Mouse (Mus musculus) heart, postnatal 14 days (tissue): Measurements from ENCODE around the gene Slc25a35. TPM values are rescaled to one million over a fixed set of nuclear protein-coding genes. Genes with fewer than 3 reads are reported as not detected.
"Not testable (repeated sequence)": the region's sequence is repeated elsewhere in the genome, so short reads cannot be mapped to it uniquely, and the experiment has no call there.

ENCODE experiments used
- DNase-seq, 2 experiments: peaks; one replicate each; pipeline ENCODE4 v3.0.0; 2021 to 2022
- intact Hi-C: fragments of 180-260 bp; cut with DNase I; formaldehyde crosslinking; loops from one replicate; pipeline ENCODE4 v1.15.1; 2025
- microRNA-seq, 2 experiments: library from miRNA; unstranded; fragments of <30 nt; microRNA quantifications; one replicate each; pipeline ENCODE4 v1.2.0; 2021 to 2022
- total RNA-seq, 2 experiments: library from RNA; stranded (reverse); gene quantifications; 2 replicates each; pipeline ENCODE4 v1.2.3; 2021

Gene Slc25a35
- total RNA-seq, 2 experiments from 2014 or later, result 4.5 to 5.5 TPM

DNA sequence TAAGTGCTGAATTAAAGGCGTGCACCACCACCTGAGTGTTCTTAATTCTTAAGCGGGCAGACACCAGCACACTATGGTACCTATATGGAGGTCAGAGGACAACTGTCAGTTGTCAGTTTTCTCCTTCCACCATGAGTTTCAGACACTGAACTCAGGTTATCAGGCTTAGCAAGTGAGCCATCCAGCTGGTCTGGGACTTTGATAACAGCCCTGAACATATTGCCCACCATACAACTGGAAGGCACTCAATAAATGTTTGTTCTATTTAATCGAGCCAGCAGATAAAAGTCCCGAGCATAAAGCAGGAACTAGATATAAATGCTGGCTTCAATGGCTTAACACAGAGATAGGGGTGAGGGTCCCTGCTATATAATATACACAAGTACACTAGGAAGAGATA lies 29.1 kb downstream of the Slc25a35 start:
- DNase-seq, result no peak
- intact Hi-C loops, result no loop called here

DNA sequence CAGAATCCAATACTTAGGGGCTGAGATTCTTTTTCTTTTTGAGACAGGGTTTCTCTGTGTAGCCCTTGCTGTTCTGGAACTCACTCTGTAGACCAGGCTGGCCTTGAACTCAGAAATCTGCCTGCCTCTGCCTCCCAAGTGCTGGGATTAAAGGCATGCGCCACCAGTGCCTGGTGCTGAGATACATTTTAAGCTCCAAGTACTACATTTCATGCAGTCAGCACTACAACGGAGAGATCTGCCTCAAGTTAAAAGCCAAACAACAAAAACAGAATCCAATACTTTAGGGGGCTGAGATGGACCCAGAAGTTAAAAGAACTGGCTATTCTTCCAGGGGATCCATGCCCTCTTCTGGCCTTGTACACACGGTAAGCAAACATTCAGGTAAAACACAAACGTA lies 34.9 kb downstream of the Slc25a35 start:
- intact Hi-C loops, DNase-seq: not testable (repeated sequence)

DNA sequence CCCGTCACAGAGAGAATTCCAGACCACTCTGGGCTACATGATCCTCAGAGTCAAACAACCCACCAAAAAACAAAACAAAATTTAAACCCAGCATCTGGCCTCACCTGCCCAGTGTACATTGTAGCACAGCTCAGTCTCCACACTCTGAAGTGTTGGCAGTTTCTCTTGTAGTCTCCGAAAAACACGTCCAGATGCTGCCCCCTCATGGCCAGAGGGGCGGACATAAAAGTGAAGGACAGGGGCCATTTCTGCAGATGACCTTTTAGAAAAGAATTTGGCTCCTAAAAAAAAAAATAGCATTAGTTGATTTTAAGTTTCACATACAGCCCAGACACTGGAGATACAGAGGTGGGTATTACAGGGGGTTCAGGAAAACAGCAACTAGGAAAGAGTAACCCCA lies 35.7 kb downstream of the Slc25a35 start:
- peak in 1 of 2 experiments; percentile 53 for DNase-seq
- intact Hi-C loops, result no loop called here

DNA sequence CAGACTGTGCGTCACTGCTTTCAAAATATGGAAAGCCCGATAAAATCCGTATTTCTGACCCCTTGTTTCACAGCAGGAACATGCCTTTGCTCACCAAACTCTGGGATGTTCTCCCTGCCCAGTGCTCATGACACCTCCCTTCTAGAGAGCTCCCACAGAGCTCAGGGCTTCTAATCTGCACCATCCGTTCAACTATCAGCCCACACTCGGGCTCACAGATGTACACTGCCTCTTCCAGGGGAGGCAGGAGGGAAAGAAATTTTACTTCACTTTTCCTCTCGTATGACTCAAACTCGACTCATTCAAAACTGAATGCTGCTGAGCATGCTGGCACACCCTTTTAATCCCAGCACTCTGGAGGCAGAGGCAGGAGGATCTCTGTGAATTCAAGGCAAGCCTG lies 37.3 kb downstream of the Slc25a35 start:
- intact Hi-C loops, result no loop called here

DNA sequence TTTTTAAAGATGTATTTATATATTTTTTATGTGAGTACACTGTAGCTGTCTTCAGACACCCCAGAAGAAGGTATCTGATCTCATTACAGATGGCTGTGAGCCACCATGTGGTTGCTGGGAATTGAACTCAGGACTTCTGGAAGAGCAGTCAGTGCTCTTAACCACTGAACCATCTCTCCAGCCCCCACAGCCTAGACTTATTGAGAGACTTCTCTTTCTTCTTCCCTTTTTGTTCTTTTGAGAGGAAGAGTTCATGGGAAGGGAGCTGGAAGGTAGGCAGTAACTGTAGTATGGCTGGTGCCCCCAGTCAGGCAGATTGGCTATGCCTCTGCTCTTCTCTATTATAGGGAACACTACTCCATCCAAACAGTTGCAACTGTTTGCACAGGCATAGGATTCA lies 38.6 kb downstream of the Slc25a35 start:
- DNase-seq, intact Hi-C loops: not testable (repeated sequence)

More for the DNA sequence above, 37.3 kb downstream of the Slc25a35 start:
- no peak for DNase-seq

DNA sequence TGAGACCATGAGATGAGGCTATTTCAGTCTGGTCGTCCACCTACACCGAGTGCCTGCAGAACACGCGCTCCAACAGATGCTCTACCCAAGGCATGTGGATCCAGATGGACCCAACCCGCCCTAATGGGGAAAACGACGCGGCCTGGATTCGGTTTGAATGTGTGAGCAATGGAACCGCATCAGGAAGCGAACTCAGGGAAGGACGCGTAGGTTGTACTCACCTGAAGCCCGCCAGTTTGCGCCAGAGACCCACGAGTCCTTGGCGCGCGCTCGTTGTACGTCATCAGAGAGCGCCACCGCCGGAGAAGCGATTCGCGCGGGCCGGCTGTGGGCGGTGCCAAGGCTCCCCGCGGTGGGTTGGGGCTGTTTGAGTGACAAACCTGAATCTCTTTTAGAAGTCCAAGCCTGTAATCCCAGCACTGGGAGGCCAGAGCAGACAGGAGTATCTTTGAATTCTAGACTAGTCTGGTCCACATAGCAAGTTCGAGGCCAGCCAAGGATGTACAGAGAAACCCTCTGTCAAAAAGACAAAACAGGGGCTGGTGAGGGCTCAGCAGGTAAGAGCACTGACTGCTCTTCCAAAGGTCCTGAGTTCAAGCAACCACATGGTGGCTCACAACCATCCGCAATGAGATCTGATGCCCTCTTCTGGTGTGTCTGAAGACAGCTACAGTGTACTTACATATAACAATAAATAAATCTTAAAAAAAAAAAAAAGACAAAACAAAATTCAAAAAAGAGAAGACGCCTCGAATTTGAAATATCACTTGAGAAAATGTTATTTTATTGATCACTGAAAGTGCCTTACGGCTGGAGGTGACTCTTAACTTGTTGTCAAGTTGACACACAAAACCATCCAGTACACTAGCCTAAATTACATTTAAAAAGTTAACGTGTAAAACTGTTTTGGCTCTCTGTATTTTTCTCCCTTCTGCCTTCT lies 40.5 kb downstream of the Slc25a35 start, which contains the start of gene Pfas:
Gene Pfas, minus strand, starts transcription at position 279 of the 940 bp plus-strand sequence.
- intact Hi-C loops, result no loop called here
- DNase-seq, result peak; percentile 86 to 96

DNA sequence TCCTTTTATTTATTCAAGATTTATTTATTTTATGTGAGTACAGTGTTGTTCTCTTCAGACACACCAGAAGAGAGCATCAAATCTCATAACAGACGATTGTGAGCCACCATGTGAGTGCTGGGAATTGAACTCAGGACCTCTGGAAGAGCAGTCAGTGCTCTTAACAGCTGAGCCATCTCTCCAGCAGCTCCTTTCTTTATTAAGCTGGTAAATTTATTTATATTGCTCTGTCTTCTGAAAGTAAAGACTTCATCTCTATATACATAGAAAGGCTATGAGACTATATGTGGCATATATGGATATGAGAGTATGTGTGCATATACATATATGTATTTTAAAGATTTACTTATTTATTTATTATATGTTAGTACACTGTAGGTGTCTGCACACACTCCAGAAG lies 41.6 kb downstream of the Slc25a35 start:
- intact Hi-C loops, result no loop called here
- DNase-seq, result no peak

DNA sequence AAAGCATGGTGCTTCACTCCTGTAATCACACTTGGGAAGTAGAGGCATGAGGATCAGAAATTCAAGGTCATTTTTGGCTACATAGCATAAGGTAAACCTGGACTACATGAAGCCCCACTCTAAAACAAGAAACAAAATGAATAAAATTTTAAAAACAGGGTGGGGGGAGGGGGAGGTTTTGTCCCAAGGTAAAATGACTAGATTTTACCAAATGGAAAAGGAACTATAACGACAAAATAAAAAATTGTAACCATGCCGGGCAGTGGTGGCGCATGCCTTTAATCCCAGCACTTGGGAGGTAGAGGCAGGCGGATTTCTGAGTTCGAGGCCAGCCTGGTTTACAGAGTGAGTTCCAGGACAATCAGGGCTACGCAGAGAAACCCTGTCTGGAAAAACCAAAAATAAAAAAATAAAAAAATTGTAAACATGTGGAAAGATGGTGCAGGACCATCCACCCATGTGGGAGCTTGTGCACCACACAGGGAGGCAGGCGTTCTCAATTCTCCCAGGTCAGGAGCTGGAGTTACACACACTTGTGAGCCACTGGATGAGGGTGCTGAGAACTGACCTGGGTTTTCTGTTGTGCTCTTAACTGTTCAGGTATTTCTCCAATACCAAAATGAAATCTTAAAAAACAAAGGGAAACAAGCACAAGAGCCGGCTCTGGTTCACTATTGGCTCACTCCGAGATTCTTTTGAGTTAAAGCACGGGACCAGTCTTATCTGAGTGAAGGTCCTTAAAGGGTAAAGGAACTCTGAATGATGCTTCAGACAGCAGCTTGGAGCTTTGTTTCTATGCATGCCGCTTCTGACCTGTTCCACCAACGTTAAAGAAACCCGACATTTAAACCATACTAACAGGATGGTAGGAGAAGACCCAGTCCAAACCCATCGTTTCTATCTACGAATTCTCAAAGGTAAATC lies 42.7 kb downstream of the Slc25a35 start:
- intact Hi-C loops, result no loop called here
- no peak for DNase-seq

DNA sequence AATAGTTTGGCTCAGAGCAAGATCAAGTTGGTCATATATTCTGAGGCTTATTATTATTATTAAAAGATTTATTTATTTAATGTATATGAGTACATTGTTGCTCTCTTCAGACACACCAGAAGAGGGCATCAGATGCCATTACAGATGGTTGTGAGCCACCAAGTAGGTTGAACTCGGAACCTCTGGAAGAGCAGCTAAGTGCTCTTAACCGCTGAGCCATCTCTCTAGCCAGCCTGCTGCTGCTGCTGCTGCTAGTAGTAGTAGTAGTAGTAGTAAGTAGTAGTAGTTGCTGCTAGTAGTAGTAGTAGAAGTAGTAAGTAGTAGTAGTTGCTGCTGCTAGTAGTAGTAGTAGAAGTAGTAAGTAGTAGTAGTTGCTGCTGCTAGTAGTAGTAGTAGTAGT lies 43.5 kb downstream of the Slc25a35 start:
- intact Hi-C loops, result not testable (repeated sequence)

DNA sequence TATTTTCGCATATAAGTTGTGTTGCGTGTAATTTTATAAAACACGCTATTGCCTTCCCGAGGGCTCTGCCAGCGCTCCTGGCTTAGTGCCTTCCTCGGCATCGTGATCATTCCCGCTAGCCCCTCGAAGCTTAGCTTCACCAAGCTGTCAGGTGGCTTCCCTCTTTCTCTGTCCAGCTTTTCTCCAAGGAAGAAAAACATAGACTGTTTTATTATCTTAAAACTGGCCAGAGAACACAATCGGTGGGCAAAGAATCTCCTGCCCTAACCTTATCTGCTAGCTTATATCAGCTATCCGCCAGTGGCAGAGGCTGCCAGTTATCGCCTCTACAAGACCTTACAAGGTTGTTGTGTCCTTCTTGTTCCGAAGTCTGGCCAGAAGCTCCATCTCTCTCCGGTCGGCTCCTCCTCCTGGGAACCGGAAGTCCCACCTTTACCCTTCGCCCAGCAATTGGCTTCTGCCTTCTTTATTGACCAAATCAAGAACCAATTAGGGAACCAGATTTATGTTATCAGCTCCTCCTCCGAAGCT lies 44.2 kb downstream of the Slc25a35 start:
- intact Hi-C loops, result no loop called here
- DNase-seq, result peak; percentile 79 to 89

More for the DNA sequence above, 43.5 kb downstream of the Slc25a35 start:
- not testable (repeated sequence) for DNase-seq

DNA sequence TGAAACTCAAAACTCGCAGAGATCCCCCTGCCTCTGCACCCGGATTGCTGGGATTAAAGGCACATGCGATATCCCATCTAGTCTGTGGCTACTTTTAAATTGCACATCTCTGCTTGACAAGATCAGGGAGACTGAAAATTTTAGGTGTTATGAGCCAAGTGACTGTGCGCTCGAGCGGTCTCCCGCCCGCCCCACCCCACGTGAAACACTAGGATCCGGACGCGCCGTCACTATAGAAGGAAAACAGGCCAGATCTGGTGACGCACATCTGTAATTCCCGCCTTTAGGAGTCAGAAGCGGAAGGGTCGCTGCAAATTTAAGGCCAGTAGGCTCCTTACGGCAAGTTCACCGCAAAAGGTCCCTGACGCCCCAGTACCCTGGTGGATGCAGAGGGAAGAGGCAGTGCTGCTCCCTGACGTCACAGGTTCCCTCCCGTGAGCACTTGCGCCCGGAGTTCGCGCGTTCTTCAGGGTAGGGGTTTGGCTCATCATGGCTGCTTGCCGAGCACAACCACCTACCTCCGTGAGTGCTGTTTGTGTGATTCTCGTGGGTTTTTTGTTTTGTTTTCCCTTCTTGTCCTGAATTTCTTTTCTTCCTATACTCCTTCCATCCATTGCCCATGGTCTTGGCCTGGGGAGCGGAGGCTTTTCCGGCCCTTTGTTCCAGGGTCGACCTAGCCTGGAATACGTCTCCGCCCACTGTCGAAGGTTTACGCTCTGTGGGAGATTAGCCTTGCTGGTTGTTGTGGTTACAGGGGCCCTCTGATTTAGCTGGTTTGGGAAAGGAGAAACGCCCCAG lies 47.9 kb downstream of the Slc25a35 start, which contains the start of gene Ctc1:
Gene Ctc1, plus strand, starts transcription at position 268 of the 798 bp plus-strand sequence.
- peak; percentile 84 to 90 for DNase-seq
- intact Hi-C loops, result no loop called here

DNA sequence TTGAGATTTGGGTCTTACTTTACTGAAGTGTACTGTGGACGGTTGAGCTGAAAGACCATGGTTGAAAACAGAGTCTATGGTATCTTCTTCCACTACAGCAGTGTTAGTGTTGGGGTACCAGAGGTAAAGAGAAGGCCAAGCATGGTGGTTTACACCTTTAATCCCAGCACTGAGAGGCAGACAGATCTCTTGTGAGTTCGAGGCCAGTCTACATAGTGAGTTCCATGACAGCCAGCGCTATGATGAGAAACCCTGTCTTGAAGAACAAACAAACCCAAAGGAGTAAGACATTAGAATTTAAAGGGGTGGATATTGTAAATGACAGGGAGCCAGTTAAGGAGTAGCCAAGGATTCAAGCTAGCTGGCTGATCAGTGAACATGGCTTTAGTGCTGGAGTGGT lies 48.8 kb downstream of the Slc25a35 start:
- intact Hi-C loops, result no loop called here
- DNase-seq, result no peak

DNA sequence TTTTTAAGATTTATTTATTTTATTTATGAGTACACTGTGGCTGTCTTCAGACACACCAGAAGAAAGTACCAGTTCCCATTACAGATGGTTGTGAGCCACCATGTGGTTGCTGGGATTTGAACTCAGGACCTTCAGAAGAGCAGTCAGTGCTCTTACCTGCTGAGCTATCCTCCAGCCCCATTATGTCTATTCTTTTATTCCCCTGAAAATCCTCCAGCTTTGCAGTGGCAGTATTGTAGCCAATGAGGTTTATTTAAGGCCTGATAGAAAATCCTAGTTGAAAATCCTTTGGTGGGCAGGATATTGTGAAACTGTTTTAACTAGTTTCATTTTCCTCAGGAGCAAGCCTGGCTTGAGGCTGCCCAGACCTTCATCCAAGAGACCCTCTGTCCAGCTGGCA lies 52.8 kb downstream of the Slc25a35 start:
- no peak for DNase-seq
- intact Hi-C loops, result no loop called here

Small RNA genes within 50 kb of the gene (microRNA-seq; reads per million reads assigned to microRNA genes)
- 0 to 1.4 reads per million in 2 experiments for gene Mir3062

Other genes with a start within 250 kb of the Slc25a35 start
- 10 to 100 TPM; 56.1 to 59.6 TPM for gene Ndel1, start 96.3 kb upstream of the Slc25a35 start, total RNA-seq
- gene Rnf222, start 79.6 kb upstream of the Slc25a35 start, total RNA-seq, result under 1 TPM in 1 of 2 experiments, not detected in 1; 0.15 TPM
- gene Rpl26, start 66.5 kb upstream of the Slc25a35 start, total RNA-seq, result 100 to 1,000 TPM; 607 to 680 TPM
- gene Odf4, start 41.0 kb upstream of the Slc25a35 start, total RNA-seq, result not detected
- gene Arhgef15, start 10.7 kb upstream of the Slc25a35 start, total RNA-seq, result 10 to 100 TPM; 37.9 to 46.1 TPM
- 10 to 100 TPM; 51.9 to 61.2 TPM for gene Rangrf, start 7.1 kb downstream of the Slc25a35 start, total RNA-seq
- gene Pfas, start 40.3 kb downstream of the Slc25a35 start, total RNA-seq, result 1 to 10 TPM; 7.6 to 7.7 TPM
- 10 to 100 TPM; 13.1 to 16.5 TPM for gene Ctc1, start 47.8 kb downstream of the Slc25a35 start, total RNA-seq
- gene Aurkb, start 77.5 kb downstream of the Slc25a35 start, total RNA-seq, result 1 to 10 TPM; 3.6 to 8.1 TPM
- gene Borcs6, start 91.6 kb downstream of the Slc25a35 start, total RNA-seq, result 10 to 100 TPM; 15.9 to 16.2 TPM
- 1 to 10 TPM; 5.2 to 5.4 TPM for gene Tmem107, start 102.7 kb downstream of the Slc25a35 start, total RNA-seq
- gene Vamp2, start 120.4 kb downstream of the Slc25a35 start, total RNA-seq, result 10 to 100 TPM; 68.8 to 72.6 TPM
- gene Per1, start 127.1 kb downstream of the Slc25a35 start, total RNA-seq, result 100 to 1,000 TPM; 100 to 103 TPM
- gene Hes7, start 152.3 kb downstream of the Slc25a35 start, total RNA-seq, result under 1 TPM; 0.14 to 0.32 TPM
- gene 9130213A22Rik, start 154.5 kb downstream of the Slc25a35 start, total RNA-seq, result under 1 TPM; 0.33 to 0.44 TPM
- not detected for gene Aloxe3, start 157.8 kb downstream of the Slc25a35 start, total RNA-seq
- gene Alox12b, start 188.9 kb downstream of the Slc25a35 start, total RNA-seq, result not detected
- 1 to 10 TPM in 1 of 2 experiments, under 1 TPM in 1; 0.88 to 1.7 TPM for gene Alox8, start 229.7 kb downstream of the Slc25a35 start, total RNA-seq